Mouse (Mus musculus) forebrain, embryonic 12.5 days (tissue): ENCODE measurements around the gene Fam172a. TPM values are rescaled to one million over a fixed set of nuclear protein-coding genes. Genes with fewer than 3 reads are reported as not detected.

Source experiments
- ATAC-seq: fragments of 200-750 bp; cut with Nextera tagmentation; 2 replicates; pipeline ENCODE4 v1.8.0; 2017; ENCODE audit warnings: moderate TSS enrichment; ENCODE audit not compliant: low FRiP score
- H3K27ac ChIP-seq: fragments of 300-500 bp; sonication (generic); 2 replicates; pipeline ENCODE4 v1.5.1; 2016; ENCODE audit warnings: mild to moderate bottlenecking
- H3K27me3 ChIP-seq: fragments of 300-500 bp; sonication (generic); 2 replicates; pipeline ENCODE4 v1.6.1; 2016; ENCODE audit warnings: mild to moderate bottlenecking
- H3K36me3 ChIP-seq: fragments of 300-500 bp; sonication (generic); replicated peaks from 2 replicates; pipeline ENCODE4 v1.6.1; 2016; ENCODE audit warnings: mild to moderate bottlenecking
- H3K4me1 ChIP-seq: fragments of 300-500 bp; sonication (generic); 2 replicates; pipeline ENCODE4 v1.6.1; 2016
- H3K4me2 ChIP-seq: fragments of 300-500 bp; sonication (generic); 2 replicates; pipeline ENCODE4 v1.6.1; 2016; ENCODE audit warnings: mild to moderate bottlenecking, moderate library complexity
- H3K4me3 ChIP-seq: fragments of 300-500 bp; sonication (generic); replicated peaks from 2 replicates; pipeline ENCODE4 v1.5.1; 2016; ENCODE audit warnings: mild to moderate bottlenecking
- H3K9ac ChIP-seq: fragments of 300-500 bp; sonication (generic); 2 replicates; pipeline ENCODE4 v1.6.1; 2016; ENCODE audit warnings: mild to moderate bottlenecking
- H3K9me3 ChIP-seq: fragments of 300-500 bp; sonication (generic); 2 replicates; pipeline ENCODE4 v1.6.1; 2016
- WGBS: fragments of 180-500 bp; shearing (Covaris S2); methylation state at CpG from one replicate; pipeline ENCODE4 v1.1.7; 2016; 5-methylcytosine and 5-hydroxymethylcytosine counted together
- polyA plus RNA-seq: library from polyadenylated mRNA; unstranded; fragments of >200 nt; fragmentation: Nextera tagmentation; extraction: Ambion mirVana; gene quantifications from 2 replicates; pipeline ENCODE4 v1.2.1, GENCODE M21; 2016

The Fam172a gene
- polyA plus RNA-seq, 1 experiment from 2014 or later, result 52.1 TPM

GRCm38 (mm10) chr13:78121991-78122390 is 420.2 kb downstream of the Fam172a start:
- H3K4me3 ChIP-seq, result no peak overlapping the region
- H3K36me3 ChIP-seq, result no peaks in the 10 kb centered on the region
- no peaks in the 10 kb centered on the region for H3K27me3 ChIP-seq
- WGBS, result 95% methylated on average over 7 of the region's 7 CpGs
- no peak overlapping the region for H3K27ac ChIP-seq
- H3K4me2 ChIP-seq, result no peak overlapping the region
- ATAC-seq, result no peak
- H3K9ac ChIP-seq, result no peak overlapping the region
- no peaks in the 10 kb centered on the region for H3K9me3 ChIP-seq
- H3K4me1 ChIP-seq, result no peaks in the 10 kb centered on the region

DNA sequence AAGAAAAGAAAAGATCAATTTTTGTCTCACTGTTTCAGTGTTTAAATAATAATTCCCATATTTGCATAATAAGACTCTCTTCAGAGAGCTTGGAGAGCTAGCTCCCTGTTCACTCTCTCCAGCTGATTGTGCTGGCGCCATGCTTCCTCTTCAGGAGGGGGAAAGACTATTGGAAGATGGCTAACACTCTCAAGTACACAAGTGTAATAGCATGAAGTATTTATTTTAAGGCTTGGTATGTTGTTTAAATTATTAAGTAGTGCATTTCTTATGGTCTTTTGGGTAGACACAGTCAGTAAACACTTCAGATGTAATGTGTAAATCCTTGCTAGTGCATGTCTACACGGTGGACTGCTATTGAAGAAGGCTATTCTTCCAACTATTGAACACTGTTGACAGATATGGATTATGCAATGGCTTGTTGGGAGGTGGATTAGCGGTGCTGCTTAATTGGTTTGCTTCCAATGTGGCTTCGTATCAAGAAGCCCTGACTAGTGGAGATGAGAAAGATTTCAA is 422.1 kb downstream of the Fam172a start:
- no peak for ATAC-seq
- Histone ChIP-seq H3K27me3 (no peaks in the 10 kb centered on the region), H3K9ac (no peak overlapping the region), H3K4me1 (no peaks in the 10 kb centered on the region), H3K9me3 (no peaks in the 10 kb centered on the region), H3K36me3 (no peaks in the 10 kb centered on the region), H3K4me2 (no peak overlapping the region), H3K4me3 (no peak overlapping the region), H3K27ac (no peak overlapping the region)
- 79% methylated on average over 4 of the region's 4 CpGs for WGBS

- no peaks in the 10 kb centered on the region for H3K9me3 ChIP-seq
- H3K4me3 ChIP-seq, result no peak overlapping the region
- H3K4me2 ChIP-seq, result no peak overlapping the region
- H3K4me1 ChIP-seq, result peaks cover 11% of the 10 kb centered on the region
- ATAC-seq, result no peak
- WGBS, result 83% methylated on average over 5 of the region's 5 CpGs
- H3K27me3 ChIP-seq, result peaks cover 5% of the 10 kb centered on the region; the same call in 1 of the 2 replicates
- no peak overlapping the region for H3K9ac ChIP-seq
- H3K36me3 ChIP-seq, result no peaks in the 10 kb centered on the region
- H3K27ac ChIP-seq, result no peak overlapping the region
These were observed 455.6 kb downstream of the Fam172a start for GRCm38 (mm10) chr13:78157465-78157864.

DNA sequence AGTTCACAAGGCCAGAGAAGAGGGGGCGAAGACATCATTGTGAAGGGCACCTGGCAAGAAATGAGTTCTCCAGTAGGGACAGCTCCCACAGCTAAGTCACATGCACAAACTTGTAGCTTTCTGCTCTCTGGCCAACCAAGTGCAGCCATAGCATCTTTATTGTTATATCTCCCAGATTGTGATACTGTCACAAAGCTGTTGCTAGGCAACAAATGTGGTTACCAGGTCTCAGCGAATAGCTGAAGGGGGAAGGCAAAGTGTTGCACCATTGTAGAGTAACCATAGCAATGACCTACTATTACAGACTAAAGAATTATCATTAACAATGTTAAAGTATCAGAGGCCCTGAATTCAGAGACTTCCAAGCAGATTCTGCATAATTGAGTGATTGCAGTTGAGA is 460.3 kb downstream of the Fam172a start:
- H3K4me1 ChIP-seq, result peaks cover 23% of the 10 kb centered on the region
- H3K36me3 ChIP-seq, result no peaks in the 10 kb centered on the region
- H3K9ac ChIP-seq, result no peak overlapping the region
- H3K4me2 ChIP-seq, result no peak overlapping the region
- WGBS, result 42% methylated on average over 2 of the region's 2 CpGs
- H3K27ac ChIP-seq, result peak overlapping the region; percentile 64
- no peaks in the 10 kb centered on the region for H3K9me3 ChIP-seq
- H3K27me3 ChIP-seq, result peaks cover 16% of the 10 kb centered on the region
- peak; percentile 65 for ATAC-seq
- no peak overlapping the region for H3K4me3 ChIP-seq

DNA sequence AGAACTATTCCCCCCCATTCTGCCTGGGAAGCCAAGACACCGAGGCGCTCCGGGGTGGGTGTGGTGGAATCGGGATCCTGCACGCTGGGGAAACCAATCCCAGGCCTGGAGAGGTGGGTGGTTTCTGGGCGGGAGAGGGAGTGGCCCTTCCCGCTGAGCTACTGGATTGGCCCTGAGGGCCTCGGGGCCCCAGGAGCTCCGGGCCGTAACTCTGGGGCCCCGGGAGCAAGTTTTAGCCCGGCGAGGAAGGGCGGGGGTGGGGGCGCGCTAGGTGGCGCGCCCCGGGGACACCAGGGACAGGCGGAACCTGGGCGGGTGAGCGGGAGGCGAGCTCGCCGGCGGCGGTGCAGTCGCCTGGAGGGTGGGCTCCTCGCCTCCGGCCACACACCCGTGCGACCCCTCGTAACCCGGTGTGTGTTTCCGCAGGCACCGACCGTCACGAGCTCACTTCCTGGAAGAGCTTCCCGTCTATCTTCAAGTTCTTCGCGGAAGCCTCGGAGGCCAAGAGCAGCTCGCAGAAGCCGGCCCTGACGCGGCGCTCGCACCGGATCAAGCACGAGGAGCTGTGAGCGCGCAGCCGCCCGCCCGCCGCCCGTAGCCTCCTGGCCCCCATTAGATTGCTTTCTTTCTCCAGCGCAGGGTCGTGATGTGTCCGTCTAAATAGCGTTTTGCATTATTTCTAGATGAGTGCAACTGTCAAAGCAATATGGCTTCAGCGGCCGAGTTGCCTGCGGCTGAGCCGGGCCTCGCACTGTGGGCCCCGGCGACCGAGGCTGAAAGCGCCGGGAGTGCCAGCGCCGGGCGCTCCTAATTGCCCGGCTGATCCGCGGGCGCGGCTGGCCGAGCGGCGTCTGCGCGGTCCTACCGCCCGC is 461.5 kb downstream of the Fam172a start:
- H3K36me3 ChIP-seq, result no peaks in the 10 kb centered on the region
- peaks cover 19% of the 10 kb centered on the region for H3K27me3 ChIP-seq
- ATAC-seq, result peak; percentile 93
- under 1% methylated on average over 84 of the region's 86 CpGs for WGBS
- peak overlapping the region; percentile 78 for H3K4me2 ChIP-seq
- H3K4me1 ChIP-seq, result peaks cover 23% of the 10 kb centered on the region
- H3K9ac ChIP-seq, result peak overlapping the region; percentile 73
- H3K4me3 ChIP-seq, result peak overlapping the region; percentile 65
- peak overlapping the region; percentile 97 for H3K27ac ChIP-seq
- no peaks in the 10 kb centered on the region for H3K9me3 ChIP-seq

DNA sequence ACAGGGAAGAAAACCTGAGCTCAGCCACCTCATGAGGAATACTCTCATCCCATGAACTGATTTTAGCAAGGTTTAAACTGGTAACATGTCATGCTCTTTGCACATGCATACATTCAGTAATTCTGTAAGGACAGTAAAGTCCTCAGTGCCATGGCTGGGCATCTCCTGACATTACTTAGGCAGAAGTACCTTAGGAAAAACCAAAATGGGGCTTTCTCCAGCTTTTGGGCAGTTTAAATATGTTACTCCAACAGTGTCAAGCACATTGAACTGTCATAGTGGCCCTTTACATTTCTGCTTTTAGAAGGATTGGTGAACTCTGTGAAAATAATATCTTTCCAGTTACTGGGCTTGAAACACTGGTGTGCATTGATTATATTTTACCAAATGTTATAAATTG is 463.1 kb downstream of the Fam172a start:
- peak overlapping the region; percentile 41 for H3K9ac ChIP-seq
- peak overlapping the region; percentile 97 for H3K27ac ChIP-seq
- H3K27me3 ChIP-seq, result peaks cover 25% of the 10 kb centered on the region
- ATAC-seq, result no peak
- H3K4me3 ChIP-seq, result peak overlapping the region; percentile 13
- H3K4me2 ChIP-seq, result peak overlapping the region; percentile 78
- H3K36me3 ChIP-seq, result no peaks in the 10 kb centered on the region
- peaks cover 24% of the 10 kb centered on the region for H3K4me1 ChIP-seq
- no peaks in the 10 kb centered on the region for H3K9me3 ChIP-seq

- H3K4me3 ChIP-seq, result no peak overlapping the region
- ATAC-seq, result no peak
- H3K9me3 ChIP-seq, result no peaks in the 10 kb centered on the region
- H3K36me3 ChIP-seq, result no peaks in the 10 kb centered on the region
- H3K4me2 ChIP-seq, result 0 out of 2 replicates have a peak overlapping the region, but pooled peaks have one; percentile 13
- H3K27ac ChIP-seq, result peak overlapping the region; percentile 81
- no peak overlapping the region for H3K9ac ChIP-seq
- H3K4me1 ChIP-seq, result peaks cover 18% of the 10 kb centered on the region; the same call in 1 of the 2 replicates
- H3K27me3 ChIP-seq, result peaks cover 45% of the 10 kb centered on the region
- WGBS, result 13% methylated on average over 4 of the region's 4 CpGs
These were observed 466.3 kb downstream of the Fam172a start for GRCm38 (mm10) chr13:78168166-78168565.

DNA sequence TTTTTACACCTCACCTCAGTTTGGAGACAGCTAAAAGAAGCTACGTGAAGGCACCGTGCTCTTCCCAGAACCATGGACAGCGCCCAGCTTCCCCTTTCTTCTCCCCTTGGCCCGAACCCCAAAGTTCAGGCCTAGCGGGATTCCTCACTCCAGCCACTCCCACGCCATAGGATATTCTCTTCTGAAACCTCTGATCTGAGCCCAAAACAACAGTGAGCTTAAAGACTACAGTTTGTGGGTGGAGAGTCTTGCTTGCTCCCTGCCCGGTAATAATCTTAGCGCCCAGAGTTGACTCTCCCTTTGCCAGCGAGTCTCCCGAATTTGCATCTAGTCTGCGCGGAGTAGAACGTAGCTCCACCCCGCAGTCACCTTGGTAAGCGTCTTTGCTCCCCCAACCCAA is 469.5 kb downstream of the Fam172a start:
- Histone ChIP-seq H3K4me1 (peaks cover 13% of the 10 kb centered on the region; the same call in 1 of the 2 replicates), H3K27me3 (peaks cover 51% of the 10 kb centered on the region), H3K27ac (peak overlapping the region; percentile 89), H3K4me2 (peak overlapping the region; percentile 53), H3K36me3 (no peaks in the 10 kb centered on the region), H3K9me3 (no peaks in the 10 kb centered on the region), H3K4me3 (peak overlapping the region; percentile 24), H3K9ac (peak overlapping the region; percentile 55)
- ATAC-seq, result peak; percentile 39; the same call in 1 of the 2 replicates
- under 1% methylated on average over 15 of the region's 15 CpGs for WGBS

GRCm38 (mm10) chr13:78171984-78172636 is 470.3 kb downstream of the Fam172a start:
- ATAC-seq, result peak; percentile 59
- peaks cover 13% of the 10 kb centered on the region; the same call in 1 of the 2 replicates for H3K4me1 ChIP-seq
- H3K4me3 ChIP-seq, result peak overlapping the region; percentile 24
- peak overlapping the region; percentile 53 for H3K4me2 ChIP-seq
- H3K9ac ChIP-seq, result peak overlapping the region; percentile 55
- H3K27me3 ChIP-seq, result peaks cover 57% of the 10 kb centered on the region
- H3K36me3 ChIP-seq, result no peaks in the 10 kb centered on the region
- WGBS, result 1% methylated on average over 17 of the region's 17 CpGs
- no peaks in the 10 kb centered on the region for H3K9me3 ChIP-seq
- peak overlapping the region; percentile 89 for H3K27ac ChIP-seq

DNA sequence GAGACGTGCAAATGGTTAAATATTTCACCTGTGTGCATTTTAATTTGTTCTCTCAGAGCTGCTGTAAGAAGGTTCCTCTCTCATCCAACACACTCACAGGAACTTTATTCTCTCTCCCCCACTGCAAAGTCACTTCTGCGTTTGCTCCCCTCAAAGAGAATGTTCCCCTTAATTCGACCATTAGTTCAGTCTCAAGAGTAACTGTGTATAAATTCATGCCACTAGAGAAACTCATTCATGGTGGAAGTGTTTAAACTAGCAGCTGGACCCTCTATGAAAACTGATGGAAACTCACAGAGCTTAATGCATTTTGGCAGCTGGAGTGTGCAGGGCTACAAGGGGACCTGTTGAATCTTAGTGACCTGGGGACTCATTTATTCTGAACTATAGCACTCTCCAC is 471.0 kb downstream of the Fam172a start:
- H3K4me1 ChIP-seq, result peaks cover 13% of the 10 kb centered on the region; the same call in 1 of the 2 replicates
- H3K27me3 ChIP-seq, result peaks cover 56% of the 10 kb centered on the region
- WGBS, result 2% methylated on average over 3 of the region's 3 CpGs
- H3K9ac ChIP-seq, result peak overlapping the region; percentile 55; the same call in 1 of the 2 replicates
- H3K36me3 ChIP-seq, result no peaks in the 10 kb centered on the region
- H3K4me3 ChIP-seq, result peak overlapping the region; percentile 24; the same call in 1 of the 2 replicates
- ATAC-seq, result no peak
- H3K4me2 ChIP-seq, result peak overlapping the region; percentile 53
- H3K9me3 ChIP-seq, result no peaks in the 10 kb centered on the region
- peak overlapping the region; percentile 89 for H3K27ac ChIP-seq

DNA sequence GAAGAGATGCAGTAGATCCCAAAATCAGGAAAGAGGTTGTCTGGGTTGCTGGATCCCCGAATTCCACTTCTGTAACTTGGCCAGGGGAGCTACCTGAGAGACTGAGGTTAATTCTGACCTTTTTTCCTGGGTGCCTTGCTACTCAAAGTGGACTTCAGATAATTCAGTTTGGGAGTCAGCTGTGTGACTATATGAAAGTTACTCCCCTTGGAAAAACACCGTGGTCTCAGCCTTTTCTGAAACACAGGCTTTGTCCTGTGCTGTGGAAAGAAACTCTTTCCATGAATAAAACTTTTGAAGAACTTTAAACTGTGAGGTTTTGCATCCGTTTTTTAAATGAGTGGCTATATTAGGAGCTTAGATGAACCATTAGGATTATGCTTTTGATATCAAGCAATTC is 472.4 kb downstream of the Fam172a start:
- H3K9ac ChIP-seq, result peak overlapping the region; percentile 55
- peak overlapping the region; percentile 19 for H3K4me3 ChIP-seq
- no peaks in the 10 kb centered on the region for H3K9me3 ChIP-seq
- peaks cover 15% of the 10 kb centered on the region for H3K4me1 ChIP-seq
- H3K4me2 ChIP-seq, result peak overlapping the region; percentile 54
- 0 out of 2 replicates have a peak overlapping the region, but pooled peaks have one; percentile 15 for H3K27ac ChIP-seq
- WGBS, result 11% methylated on average over 3 of the region's 3 CpGs
- no peak for ATAC-seq
- no peaks in the 10 kb centered on the region for H3K36me3 ChIP-seq
- peaks cover 63% of the 10 kb centered on the region for H3K27me3 ChIP-seq

DNA sequence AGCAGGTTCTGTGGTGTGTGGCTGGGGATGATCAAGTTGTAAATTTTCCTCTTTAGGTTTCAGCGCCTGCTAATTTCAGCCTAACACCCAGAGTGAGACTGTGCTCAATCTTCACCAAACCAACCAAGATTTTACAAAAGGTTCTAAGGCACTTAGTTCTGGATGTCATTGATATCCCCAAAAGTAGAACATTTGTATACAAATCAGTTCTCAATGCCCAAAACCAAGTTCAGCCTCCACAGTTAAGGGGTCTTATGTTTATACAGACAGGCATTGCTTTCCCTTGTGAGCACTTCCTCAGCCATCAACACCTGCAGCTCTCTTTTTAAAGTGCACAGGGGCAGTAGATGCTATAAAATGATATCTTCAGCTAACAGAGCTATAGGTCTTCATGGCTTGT is 473.1 kb downstream of the Fam172a start:
- Histone ChIP-seq H3K9ac (peak overlapping the region; percentile 51), H3K27me3 (peaks cover 64% of the 10 kb centered on the region), H3K27ac (peak overlapping the region; percentile 56), H3K4me1 (peaks cover 21% of the 10 kb centered on the region), H3K36me3 (no peaks in the 10 kb centered on the region), H3K9me3 (no peaks in the 10 kb centered on the region), H3K4me2 (peak overlapping the region; percentile 54), H3K4me3 (peak overlapping the region; percentile 38)
- ATAC-seq, result no peak
- 28% methylated on average over 1 of the region's 1 CpGs for WGBS
